Mouse (Mus musculus) heart, postnatal 36 days (tissue): Measurements from ENCODE around the gene Irf2bp1. TPM values are rescaled to one million over a fixed set of nuclear protein-coding genes. Genes with fewer than 3 reads are reported as not detected.

ENCODE experiments used
- DNase-seq, 2 experiments: peaks; one replicate each; pipeline ENCODE4 v3.0.0; 2021 to 2022
- intact Hi-C: fragments of 180-260 bp; cut with DNase I; formaldehyde crosslinking; loops from one replicate; pipeline ENCODE4 v1.15.1; 2025
- total RNA-seq, 2 experiments: library from RNA; stranded (reverse); gene quantifications; 2 replicates each; pipeline ENCODE4 v1.2.3; 2021

Irf2bp1 gene
- total RNA-seq, 2 experiments from 2014 or later, result 19.6 to 23.0 TPM

GRCm38 (mm10) chr7:18998835-18999234 is 5.0 kb upstream of the Irf2bp1 start:
- DNase-seq, result no peak
- intact Hi-C loops, result no loop called here

DNA sequence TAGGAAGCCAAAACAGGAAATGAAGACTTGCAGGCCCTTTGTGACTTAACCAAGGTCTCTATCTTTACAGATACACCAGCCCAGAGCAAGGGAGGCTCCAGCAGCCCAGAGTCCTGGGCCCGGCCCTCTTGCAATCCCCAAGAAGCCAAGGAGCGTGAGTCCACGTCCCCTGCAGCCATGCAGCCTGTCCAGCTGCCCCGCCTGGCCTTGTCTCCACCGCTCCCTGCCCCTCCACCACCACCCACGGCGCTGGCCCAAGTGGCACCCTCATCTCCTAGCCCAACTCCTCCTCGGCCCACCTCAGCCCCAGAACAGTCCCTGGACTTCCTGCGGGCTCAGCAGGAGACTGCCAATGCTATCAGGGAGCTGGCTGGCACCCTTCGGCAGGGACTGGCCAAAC is 3.4 kb upstream of the Irf2bp1 start:
- intact Hi-C loops, result loop anchor here (10.0 kb wide), 1 partner anchor 106 kb away; no protein-coding TSS in a partner anchor
- DNase-seq, result no peak

DNA sequence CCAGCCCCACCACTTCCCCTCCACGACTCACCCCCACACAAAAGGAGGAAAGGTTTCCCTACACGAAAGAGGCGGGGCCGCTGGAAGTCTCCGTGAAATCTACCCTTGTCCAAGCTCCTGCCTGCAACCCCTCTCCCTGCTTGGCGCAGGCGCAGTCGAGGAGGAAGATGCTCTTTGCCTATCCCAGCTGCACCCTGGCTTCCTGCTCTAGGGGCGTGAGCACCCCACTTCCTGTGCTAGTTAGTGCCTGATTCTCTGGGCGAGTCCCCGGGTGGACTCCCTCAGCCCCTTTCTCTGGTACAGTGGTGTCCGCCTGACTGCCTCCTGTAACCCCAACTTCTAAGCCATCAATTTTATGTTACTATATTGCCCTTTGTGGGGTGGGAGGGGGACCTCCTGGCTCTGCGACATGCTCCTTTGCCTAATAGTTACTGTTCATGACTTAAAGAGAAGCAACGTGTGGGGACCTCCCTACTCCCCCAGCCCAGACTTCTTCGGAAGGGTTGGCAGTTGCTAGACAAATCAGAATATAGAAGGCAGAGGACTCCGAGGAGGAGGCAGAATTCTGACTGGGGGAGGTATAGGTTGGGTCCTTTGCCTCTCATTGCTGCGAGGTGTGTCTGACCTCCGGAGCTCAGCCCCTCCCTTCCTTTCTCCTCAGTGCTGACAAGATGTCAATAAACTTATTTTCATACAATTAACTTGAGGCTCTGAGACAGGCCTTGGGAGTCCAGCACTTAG is 2.6 kb upstream of the Irf2bp1 start:
- DNase-seq, result peak; percentile 73 to 79
- intact Hi-C loops, result loop anchor here (10.0 kb wide), 1 partner anchor 106 kb away; no protein-coding TSS in a partner anchor

DNA sequence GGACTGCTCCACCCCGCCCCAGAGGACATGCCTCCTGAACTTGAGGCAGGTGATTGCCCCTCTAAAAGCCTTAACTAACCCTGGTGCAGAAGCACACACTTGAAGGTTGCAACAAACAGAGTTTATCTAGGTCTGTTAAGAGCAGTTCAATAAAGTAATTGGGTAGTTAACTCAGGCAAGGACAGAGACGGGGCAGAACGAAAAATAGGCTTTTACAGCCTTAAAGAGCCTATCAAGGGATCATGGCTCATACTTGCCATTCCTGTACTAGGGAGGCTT is 2.1 kb upstream of the Irf2bp1 start:
- intact Hi-C loops, result loop anchor here (10.0 kb wide), 1 partner anchor 107 kb away; no protein-coding TSS in a partner anchor
- no peak for DNase-seq

- DNase-seq, result no peak
- intact Hi-C loops, result loop anchor here (10.0 kb wide), 1 partner anchor 107 kb away; no protein-coding TSS in a partner anchor
Observed at GRCm38 (mm10) chr7:19002115-19002514, 1.7 kb upstream of the Irf2bp1 start.

DNA sequence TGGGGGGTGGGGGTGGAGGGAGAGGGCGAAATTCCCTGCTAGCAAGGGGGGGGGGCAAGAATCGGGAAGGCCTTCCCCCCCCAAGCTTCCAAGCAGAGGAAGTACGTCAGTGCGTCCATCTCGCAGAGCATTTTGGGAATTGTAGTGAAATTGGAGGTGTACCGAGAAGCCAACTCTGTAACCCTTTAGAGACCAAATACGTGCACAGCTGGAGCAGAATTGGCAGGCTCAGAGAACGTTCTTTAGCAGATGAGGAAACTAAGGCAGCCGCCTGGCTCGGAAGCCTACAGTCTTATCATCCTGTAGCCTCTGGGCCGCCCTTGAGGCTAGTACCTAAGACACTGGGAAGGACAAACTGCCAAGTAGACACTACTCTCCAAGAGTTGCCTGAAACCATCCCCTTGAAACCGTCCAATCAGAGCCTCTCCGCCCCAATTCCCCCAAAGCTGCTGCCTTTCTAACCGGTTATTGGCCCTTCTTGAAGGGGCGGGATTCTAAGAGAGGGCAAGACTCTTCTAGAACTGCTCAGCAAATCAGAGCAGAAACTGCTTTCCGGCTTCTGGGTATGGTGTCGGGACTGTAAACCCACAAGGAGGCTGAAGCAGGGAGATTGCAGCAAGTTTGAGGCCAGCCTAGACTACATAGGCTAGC is 871 bp upstream of the Irf2bp1 start:
- DNase-seq, result peak; percentile 75 to 82
- intact Hi-C loops, result loop anchor here (10.0 kb wide), 1 partner anchor 108 kb away; no protein-coding TSS in a partner anchor

DNA sequence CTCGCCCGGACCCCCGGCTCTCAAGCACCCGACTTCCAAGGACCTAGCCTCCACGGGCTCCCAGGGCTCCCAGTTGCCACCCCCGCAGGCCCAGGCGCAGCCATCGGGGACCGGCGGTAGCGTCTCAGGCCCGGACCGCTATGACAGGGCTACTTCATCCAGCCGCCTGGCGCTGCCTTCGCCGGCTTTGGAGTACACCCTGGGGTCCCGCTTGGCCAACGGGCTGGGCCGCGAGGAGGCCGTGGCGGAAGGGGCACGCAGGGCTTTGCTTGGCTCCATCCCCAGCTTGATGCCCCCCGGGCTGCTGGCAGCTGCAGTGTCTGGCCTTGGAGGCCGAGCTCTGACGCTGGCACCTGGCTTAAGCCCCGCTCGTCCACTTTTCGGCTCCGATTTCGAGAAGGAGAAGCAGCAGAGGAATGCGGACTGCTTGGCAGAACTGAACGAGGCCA is 811 bp downstream of the Irf2bp1 start:
- intact Hi-C loops, result loop anchor here (10.0 kb wide), 1 partner anchor 110 kb away; no protein-coding TSS in a partner anchor

GRCm38 (mm10) chr7:19005417-19006121 is 1.7 kb downstream of the Irf2bp1 start:
- no peak for DNase-seq
- intact Hi-C loops, result loop anchor here (2.0 to 10.0 kb wide), 2 partner anchors 17 to 111 kb away; partner anchors contain the start of gene Foxa3

More for the DNA sequence above, 811 bp downstream of the Irf2bp1 start:
- DNase-seq, result peak in 1 of 2 experiments; percentile 18

DNA sequence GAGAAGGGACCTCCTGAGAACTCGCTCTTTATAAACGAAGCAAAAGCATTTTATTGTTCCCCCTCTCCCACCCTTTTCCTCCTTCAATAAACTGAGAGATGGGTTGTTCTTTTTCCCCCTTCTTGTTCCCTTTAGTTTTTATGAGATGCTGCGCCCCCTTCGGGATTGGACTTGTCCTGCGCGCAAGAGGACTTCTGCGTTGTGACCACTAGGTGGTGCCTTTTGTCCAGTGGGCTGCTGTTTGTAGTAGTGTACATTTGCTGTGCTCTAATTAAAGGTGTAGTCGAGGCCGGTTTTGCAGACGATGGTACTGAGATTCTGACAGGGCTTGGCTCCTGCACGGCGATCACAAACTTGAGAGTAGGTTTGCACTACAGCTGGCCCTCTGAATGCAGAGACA is 2.6 kb downstream of the Irf2bp1 start:
- peak; percentile 80 to 84 for DNase-seq
- intact Hi-C loops, result loop anchor here (2.0 to 10.0 kb wide), 2 partner anchors 16 to 112 kb away; partner anchors contain the start of gene Foxa3

GRCm38 (mm10) chr7:19007026-19007977 is 3.5 kb downstream of the Irf2bp1 start:
- DNase-seq, result no peak
- intact Hi-C loops, result loop anchor here (2.0 to 10.0 kb wide), 2 partner anchors 15 to 113 kb away; partner anchors contain the start of gene Foxa3

GRCm38 (mm10) chr7:19010581-19010980 is 6.7 kb downstream of the Irf2bp1 start:
- no peak for DNase-seq
- intact Hi-C loops, result no loop called here

- peak; percentile 44 to 63 for DNase-seq
- intact Hi-C loops, result no loop called here
Observed at GRCm38 (mm10) chr7:19012025-19012621, 8.3 kb downstream of the Irf2bp1 start.

GRCm38 (mm10) chr7:19012882-19013281 is 9.0 kb downstream of the Irf2bp1 start:
- intact Hi-C loops, result no loop called here
- DNase-seq, result no peak

- intact Hi-C loops, result no loop called here
- DNase-seq, result no peak
Observed at GRCm38 (mm10) chr7:19014452-19014851, 10.6 kb downstream of the Irf2bp1 start.

GRCm38 (mm10) chr7:19016042-19016441 is 12.2 kb downstream of the Irf2bp1 start:
- intact Hi-C loops, result no loop called here
- DNase-seq, result no peak

DNA sequence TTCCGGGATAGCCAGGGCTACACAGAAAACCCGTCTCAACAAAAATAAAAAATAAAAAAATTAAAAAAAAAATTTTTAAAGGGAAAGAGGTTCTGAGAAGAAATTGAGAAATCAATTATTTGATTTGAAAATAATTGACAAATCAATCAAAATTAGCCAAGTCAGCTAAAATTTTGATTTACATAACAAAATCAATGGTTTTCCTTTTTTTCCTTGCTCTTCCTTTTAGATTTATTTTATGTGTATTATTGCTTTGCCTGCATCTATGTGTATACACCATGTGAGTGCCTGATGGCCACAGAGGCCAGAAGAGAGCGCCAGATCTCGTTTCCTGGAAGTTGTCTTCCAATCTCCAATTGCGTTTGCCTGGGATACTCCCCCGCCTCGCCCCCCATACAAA is 14.1 kb downstream of the Irf2bp1 start:
- intact Hi-C loops, result no loop called here
- no peak for DNase-seq

- no peak for DNase-seq
- intact Hi-C loops, result no loop called here
Observed at GRCm38 (mm10) chr7:19021048-19021447, 17.2 kb downstream of the Irf2bp1 start.

- intact Hi-C loops, result loop anchor here (2.0 kb wide), 1 partner anchor 16 kb away; no protein-coding TSS in a partner anchor
- no peak for DNase-seq
Observed at GRCm38 (mm10) chr7:19022189-19022958, 18.5 kb downstream of the Irf2bp1 start.
